Mouse (Mus musculus) stomach, postnatal 0 days (tissue): ENCODE measurements around the gene 4833439L19Rik.

Source experiments
- CTCF ChIP-seq: IDR thresholded peaks from 2 replicates; pipeline ENCODE4 v1.5.1; 2016; ENCODE audit warnings: antibody characterized with exemption, low read depth, mild to moderate bottlenecking, moderate library complexity
- EP300 ChIP-seq: optimal IDR thresholded peaks from 2 replicates; pipeline ENCODE3; 2016; ENCODE audit warnings: antibody characterized with exemption

DNA sequence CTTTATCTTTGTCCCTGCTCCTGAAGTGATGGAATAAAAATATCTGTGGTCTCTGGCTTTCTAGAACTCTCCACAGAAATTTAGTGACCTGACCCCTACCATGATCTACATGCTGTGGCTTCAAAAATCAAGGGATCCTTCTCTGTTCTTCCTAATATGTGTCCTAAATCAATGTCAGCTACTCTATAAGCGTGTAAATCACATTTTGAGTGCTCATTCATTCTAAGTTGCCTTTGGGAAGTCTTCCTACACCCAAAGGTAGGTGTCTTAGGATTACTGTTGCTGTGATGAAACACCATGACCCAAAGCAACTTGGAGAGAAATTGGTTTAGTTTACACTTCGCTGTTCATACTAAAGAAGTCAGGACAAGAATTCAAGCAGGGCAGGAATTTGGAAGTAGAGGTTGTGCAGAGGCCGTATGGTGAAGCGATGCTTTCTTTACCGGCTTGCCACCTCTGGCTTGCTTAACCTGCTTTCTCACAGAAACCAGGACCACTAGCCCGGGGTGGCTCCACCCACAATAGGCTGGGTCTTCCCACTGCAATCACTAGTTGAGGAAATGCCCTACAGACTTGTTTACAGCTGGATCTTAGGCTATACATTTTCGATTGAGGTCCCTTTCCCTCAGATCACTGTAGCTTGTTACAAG, 60.5 kb downstream of the 4833439L19Rik start:
- TF ChIP-seq CTCF: no peak
- no peak for TF ChIP-seq EP300
